Mouse (Mus musculus) E14TG2a.4 (cell line): ENCODE measurements around the gene Olfr685.

ENCODE experiments used
- CTCF ChIP-seq: conservative IDR thresholded peaks from 2 replicates; pipeline ENCODE4 v1.5.1; 2014; ENCODE audit warnings: low read length
- NANOG ChIP-seq: IDR thresholded peaks from 2 replicates; pipeline ENCODE4 v1.6.1; 2014; ENCODE audit warnings: borderline replicate concordance, low read length, mixed read lengths
- POU5F1 ChIP-seq: IDR thresholded peaks from 2 replicates; pipeline ENCODE4 v1.6.1; 2014; ENCODE audit warnings: low read length, borderline replicate concordance

DNA sequence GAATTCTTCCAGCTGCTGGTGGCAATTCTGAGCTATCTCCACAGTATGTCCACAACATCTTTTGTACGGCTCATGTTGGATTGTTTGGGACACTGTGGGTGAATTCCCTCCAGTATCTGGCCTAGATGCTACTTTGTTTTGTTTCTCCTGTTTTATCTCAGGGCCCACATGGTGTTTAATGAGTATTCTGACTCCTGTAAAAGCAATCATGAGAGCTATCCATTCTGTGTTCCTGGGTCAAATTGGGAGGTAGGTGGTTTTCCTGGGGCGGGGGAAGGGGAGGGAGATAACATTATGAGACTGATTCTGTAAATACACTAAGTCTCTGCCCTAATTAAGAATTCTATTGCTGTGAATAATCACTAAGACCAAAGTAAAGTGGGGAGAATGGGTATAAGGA lies 43.6 kb upstream of the Olfr685 start:
- TF ChIP-seq CTCF (no peak), POU5F1 (no peak), NANOG (no peak)
